Mouse (Mus musculus) liver, embryonic 16.5 days (tissue): ENCODE measurements around the gene Steap4. TPM values are rescaled to one million over a fixed set of nuclear protein-coding genes. Genes with fewer than 3 reads are reported as not detected.

Experiments
- ATAC-seq: fragments of 200-750 bp; cut with Nextera tagmentation; 2 replicates; pipeline ENCODE4 v1.8.0; 2017; ENCODE audit warnings: low read depth, mild to moderate bottlenecking, moderate number of reproducible peaks, moderate library complexity
- H3K27ac ChIP-seq: fragments of 300-500 bp; sonication (generic); 2 replicates; pipeline ENCODE4 v1.5.1; 2014; ENCODE audit warnings: mild to moderate bottlenecking, low read length
- H3K27me3 ChIP-seq: fragments of 300-500 bp; sonication (generic); 2 replicates; pipeline ENCODE4 v1.6.1; 2014; ENCODE audit warnings: low read depth, low read length, mixed read lengths; ENCODE audit not compliant: control insufficient read depth, insufficient read depth
- H3K36me3 ChIP-seq: fragments of 300-500 bp; sonication (generic); 2 replicates; pipeline ENCODE4 v1.6.1; 2014; ENCODE audit warnings: mild to moderate bottlenecking; ENCODE audit not compliant: control insufficient read depth, insufficient read depth
- H3K4me1 ChIP-seq: fragments of 300-500 bp; sonication (generic); 2 replicates; pipeline ENCODE4 v1.6.1; 2014; ENCODE audit warnings: low read depth, low read length, mixed read lengths; ENCODE audit not compliant: control insufficient read depth
- H3K4me2 ChIP-seq: fragments of 300-500 bp; sonication (generic); 2 replicates; pipeline ENCODE4 v1.6.1; 2014; ENCODE audit warnings: low read depth, low read length, mixed read lengths
- H3K4me3 ChIP-seq: fragments of 300-500 bp; sonication (generic); 2 replicates; pipeline ENCODE4 v1.5.1; 2014; ENCODE audit warnings: low read depth, mild to moderate bottlenecking, low read length
- H3K9ac ChIP-seq: fragments of 300-500 bp; sonication (generic); 2 replicates; pipeline ENCODE4 v1.6.1; 2014; ENCODE audit warnings: low read depth, low read length
- H3K9me3 ChIP-seq: fragments of 300-500 bp; sonication (generic); replicated peaks from 2 replicates; pipeline ENCODE4 v1.6.1; 2016; ENCODE audit warnings: low read length; ENCODE audit not compliant: control insufficient read depth
- WGBS: fragments of 180-500 bp; shearing (Covaris S2); extraction: QIAGEN DNeasy Blood & Tissue Kit; methylation state at CpG from one replicate; pipeline ENCODE4 v1.1.7; 2014; ENCODE audit not compliant: insufficient replicate concordance; 5-methylcytosine and 5-hydroxymethylcytosine counted together
- polyA plus RNA-seq: library from polyadenylated mRNA; unstranded; fragments of >200 nt; fragmentation: Nextera tagmentation; extraction: Ambion mirVana; gene quantifications from 2 replicates; pipeline ENCODE4 v1.2.1, GENCODE M21; 2015

The Steap4 gene
- polyA plus RNA-seq, 1 experiment from 2014 or later = 9.4 TPM

GRCm38 (mm10) chr5:8000466-8000865 lies 40.2 kb downstream of the Steap4 start:
- no peak overlapping the region for H3K27ac ChIP-seq
- no peak overlapping the region for H3K4me2 ChIP-seq
- no peaks in the 10 kb centered on the region for H3K4me1 ChIP-seq
- no peaks in the 10 kb centered on the region for H3K36me3 ChIP-seq
- H3K27me3 ChIP-seq = no peaks in the 10 kb centered on the region
- no peak for ATAC-seq
- H3K9me3 ChIP-seq = no peaks in the 10 kb centered on the region
- WGBS = 57% methylated on average over 10 of the region's 10 CpGs
- H3K9ac ChIP-seq = no peak overlapping the region
- no peak overlapping the region for H3K4me3 ChIP-seq

GRCm38 (mm10) chr5:8002827-8003226 lies 42.6 kb downstream of the Steap4 start:
- Histone ChIP-seq H3K4me3 (no peak overlapping the region), H3K4me1 (no peaks in the 10 kb centered on the region), H3K27me3 (no peaks in the 10 kb centered on the region), H3K9ac (no peak overlapping the region), H3K36me3 (no peaks in the 10 kb centered on the region), H3K4me2 (no peak overlapping the region), H3K9me3 (no peaks in the 10 kb centered on the region), H3K27ac (no peak overlapping the region)
- ATAC-seq = no peak

- ATAC-seq = no peak
- no peaks in the 10 kb centered on the region for H3K36me3 ChIP-seq
- H3K27ac ChIP-seq = no peak overlapping the region
- no peaks in the 10 kb centered on the region for H3K4me1 ChIP-seq
- 59% methylated on average over 3 of the region's 3 CpGs for WGBS
- H3K4me3 ChIP-seq = no peak overlapping the region
- no peaks in the 10 kb centered on the region for H3K9me3 ChIP-seq
- H3K9ac ChIP-seq = no peak overlapping the region
- H3K27me3 ChIP-seq = no peaks in the 10 kb centered on the region
- H3K4me2 ChIP-seq = no peak overlapping the region
These were observed 53.0 kb downstream of the Steap4 start for GRCm38 (mm10) chr5:8013276-8013675.

Other genes with a start within 250 kb of the Steap4 start
- 178 and 201 TPM in 2 replicates for gene Sri, start 85.6 kb downstream of the Steap4 start, polyA plus RNA-seq